Mouse (Mus musculus) liver, embryonic 12.5 days (tissue): ENCODE measurements at regions not wholly inside any gene's neighbourhood (a gene's known extent, or its start where the extent isn't known, plus 50 kb on each side); places are given as distances from the start of the nearest gene placed in this dataset.

Experiments
- ATAC-seq: fragments of 200-750 bp; cut with Nextera tagmentation; 2 replicates; pipeline ENCODE4 v1.8.0; 2017; ENCODE audit warnings: moderate number of reproducible peaks, mild to moderate bottlenecking, moderate library complexity
- H3K27ac ChIP-seq: fragments of 300-500 bp; sonication (generic); 2 replicates; pipeline ENCODE4 v1.5.1; 2016; ENCODE audit warnings: mild to moderate bottlenecking
- H3K27me3 ChIP-seq: fragments of 300-500 bp; sonication (generic); replicated peaks from 2 replicates; pipeline ENCODE4 v1.6.1; 2016; ENCODE audit warnings: mild to moderate bottlenecking, moderate library complexity
- H3K36me3 ChIP-seq: fragments of 300-500 bp; sonication (generic); 2 replicates; pipeline ENCODE4 v1.6.1; 2016; ENCODE audit warnings: mild to moderate bottlenecking, moderate library complexity
- H3K4me1 ChIP-seq: fragments of 300-500 bp; sonication (generic); 2 replicates; pipeline ENCODE4 v1.6.1; 2016
- H3K4me2 ChIP-seq: fragments of 300-500 bp; sonication (generic); 2 replicates; pipeline ENCODE4 v1.6.1; 2016; ENCODE audit warnings: mild to moderate bottlenecking, moderate library complexity
- H3K4me3 ChIP-seq: fragments of 300-500 bp; sonication (generic); 2 replicates; pipeline ENCODE4 v1.5.1; 2016; ENCODE audit warnings: mild to moderate bottlenecking, moderate library complexity
- H3K9ac ChIP-seq: fragments of 300-500 bp; sonication (generic); 2 replicates; pipeline ENCODE4 v1.6.1; 2016; ENCODE audit warnings: mild to moderate bottlenecking, moderate library complexity
- H3K9me3 ChIP-seq: fragments of 300-500 bp; sonication (generic); replicated peaks from 2 replicates; pipeline ENCODE4 v1.6.1; 2016; ENCODE audit warnings: mild to moderate bottlenecking, moderate library complexity
- WGBS: fragments of 180-500 bp; shearing (Covaris S2); methylation state at CpG from one replicate; pipeline ENCODE4 v1.1.7; 2016; ENCODE audit not compliant: insufficient replicate concordance; 5-methylcytosine and 5-hydroxymethylcytosine counted together

DNA sequence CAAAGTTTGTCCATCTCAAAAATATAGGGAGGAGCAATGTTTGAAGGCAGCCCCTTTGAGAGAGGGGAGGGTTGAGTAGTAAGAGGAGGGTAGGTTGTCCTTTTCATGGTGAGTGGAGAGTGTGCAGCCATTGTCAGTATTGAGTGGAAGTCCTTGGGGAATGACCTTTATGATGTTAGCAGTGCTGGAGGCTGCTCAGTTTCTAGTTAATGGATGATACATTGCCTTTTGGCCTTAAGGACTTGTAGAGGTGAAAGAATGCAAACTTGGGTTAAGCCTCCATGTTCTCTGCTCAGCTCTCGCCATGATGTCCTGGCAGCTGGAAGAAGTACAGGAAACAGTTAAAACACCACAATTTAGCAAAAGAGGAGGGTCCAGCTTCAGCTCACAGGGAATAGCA, 250.6 kb downstream of the Dmrt2 start:
- no peak for ATAC-seq
- no peaks in the 10 kb centered on the region for H3K27me3 ChIP-seq
- no peak overlapping the region for H3K9ac ChIP-seq
- H3K4me3 ChIP-seq: no peak overlapping the region
- H3K9me3 ChIP-seq: no peaks in the 10 kb centered on the region
- no peaks in the 10 kb centered on the region for H3K36me3 ChIP-seq
- no peak overlapping the region for H3K27ac ChIP-seq
- no peaks in the 10 kb centered on the region for H3K4me1 ChIP-seq
- H3K4me2 ChIP-seq: no peak overlapping the region
- WGBS: 66% methylated on average over 1 of the region's 1 CpGs

DNA sequence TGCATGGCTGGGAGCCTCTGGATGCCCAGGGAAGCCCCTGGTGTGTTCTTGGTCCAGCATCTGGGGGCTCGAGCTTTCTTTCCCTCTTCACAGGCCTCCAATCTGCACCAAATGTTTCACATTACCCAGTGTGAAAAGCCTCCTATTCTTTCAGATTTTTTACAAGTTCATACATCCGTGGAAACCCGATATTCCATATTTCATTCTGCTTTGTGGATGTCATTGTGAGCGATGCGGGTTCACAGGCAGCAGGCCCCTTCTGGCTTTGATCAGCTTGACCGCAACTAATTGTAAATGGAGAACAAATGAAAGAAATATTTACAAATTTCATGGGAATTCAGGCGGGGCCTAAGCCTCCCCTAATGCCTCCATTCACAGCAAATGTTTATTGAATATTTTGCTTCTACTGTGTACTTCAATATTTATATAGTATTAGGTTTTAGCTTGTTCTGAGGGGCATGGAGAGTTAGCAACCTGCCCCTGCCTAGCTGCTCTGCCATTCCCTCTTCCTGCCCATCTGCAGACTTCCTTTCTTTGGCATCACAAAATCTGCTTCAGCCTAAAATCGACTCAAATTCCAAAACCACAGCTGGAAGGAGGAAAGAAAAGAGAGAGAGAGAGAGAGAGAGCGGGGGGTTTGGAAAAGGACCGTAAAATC, 251.6 kb downstream of the Dmrt2 start:
- no peaks in the 10 kb centered on the region for H3K27me3 ChIP-seq
- no peak overlapping the region for H3K4me2 ChIP-seq
- no peaks in the 10 kb centered on the region for H3K36me3 ChIP-seq
- ATAC-seq: no peak
- H3K9me3 ChIP-seq: no peaks in the 10 kb centered on the region
- no peak overlapping the region for H3K27ac ChIP-seq
- no peaks in the 10 kb centered on the region for H3K4me1 ChIP-seq
- no peak overlapping the region for H3K9ac ChIP-seq
- 59% methylated on average over 10 of the region's 10 CpGs for whole genome bisulfite sequencing
- H3K4me3 ChIP-seq: no peak overlapping the region

- Histone ChIP-seq H3K4me3 (no peak overlapping the region), H3K27ac (no peak overlapping the region), H3K4me2 (no peak overlapping the region), H3K9ac (no peak overlapping the region), H3K9me3 (no peaks in the 10 kb centered on the region), H3K36me3 (no peaks in the 10 kb centered on the region), H3K4me1 (no peaks in the 10 kb centered on the region), H3K27me3 (no peaks in the 10 kb centered on the region)
- ATAC-seq: no peak
- 60% methylated on average over 5 of the region's 5 CpGs for WGBS
Observed at GRCm38 (mm10) chr19:25924385-25924769, 252.2 kb downstream of the Dmrt2 start.

DNA sequence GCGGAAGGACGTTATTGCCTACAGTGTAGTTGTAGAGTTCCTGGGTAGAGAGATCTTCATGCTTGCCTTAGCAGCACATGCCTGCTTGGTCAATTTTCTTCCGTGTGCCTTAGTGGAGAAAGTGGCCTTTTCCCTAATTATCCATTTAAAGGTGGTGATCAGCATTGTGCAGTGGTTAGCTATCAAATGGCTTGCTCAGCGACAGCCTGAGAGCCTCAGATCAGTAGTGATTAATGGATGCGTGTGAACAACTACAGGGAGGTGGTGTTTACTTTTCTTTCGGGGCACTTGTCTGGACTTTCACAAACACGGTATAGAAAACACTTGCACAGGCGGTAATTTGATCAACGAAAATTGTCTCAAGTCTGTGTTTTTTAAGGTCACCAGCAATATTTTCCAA, 255.0 kb downstream of the Dmrt2 start:
- WGBS: 58% methylated on average over 9 of the region's 9 CpGs
- no peak overlapping the region for H3K27ac ChIP-seq

DNA sequence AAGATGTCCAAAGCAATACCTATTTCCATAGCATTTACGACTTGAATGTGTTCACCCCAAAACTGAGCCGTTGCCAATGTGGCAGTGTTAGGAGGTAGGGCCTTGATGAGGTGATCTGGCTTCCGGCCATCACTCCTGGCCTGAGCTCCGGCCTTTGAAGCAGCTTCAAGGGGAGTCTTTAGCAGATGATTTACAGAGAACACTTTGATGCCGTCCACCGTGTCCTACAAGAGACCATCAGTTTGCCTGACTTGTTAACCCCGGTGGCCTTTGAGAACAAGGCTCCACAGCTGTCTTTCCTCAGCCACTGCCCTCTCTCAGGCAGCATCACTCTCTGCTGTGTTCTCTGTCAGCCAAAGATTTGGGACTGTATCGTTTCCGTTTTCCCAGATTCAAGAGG, 265.1 kb downstream of the Dmrt2 start:
- Histone ChIP-seq H3K27ac (no peak overlapping the region), H3K4me1 (no peaks in the 10 kb centered on the region), H3K9ac (no peak overlapping the region), H3K4me3 (no peak overlapping the region), H3K9me3 (no peaks in the 10 kb centered on the region), H3K27me3 (no peaks in the 10 kb centered on the region), H3K36me3 (no peaks in the 10 kb centered on the region), H3K4me2 (no peak overlapping the region)
- 51% methylated on average over 9 of the region's 9 CpGs for WGBS
- peak; percentile 42; the same call in 1 of the 2 replicates for ATAC-seq

More for the DNA sequence above, 255.0 kb downstream of the Dmrt2 start:
- no peak for ATAC-seq
- Histone ChIP-seq H3K27me3 (no peaks in the 10 kb centered on the region), H3K9me3 (no peaks in the 10 kb centered on the region), H3K4me1 (no peaks in the 10 kb centered on the region), H3K4me2 (no peak overlapping the region), H3K9ac (no peak overlapping the region), H3K4me3 (no peak overlapping the region), H3K36me3 (no peaks in the 10 kb centered on the region)

GRCm38 (mm10) chr19:25971210-25971609, 299.0 kb downstream of the Dmrt2 start:
- no peak for ATAC-seq
- no peaks in the 10 kb centered on the region for H3K4me1 ChIP-seq
- no peak overlapping the region for H3K4me2 ChIP-seq
- no peak overlapping the region for H3K27ac ChIP-seq
- no peaks in the 10 kb centered on the region for H3K27me3 ChIP-seq
- 55% methylated on average over 5 of the region's 5 CpGs for WGBS
- no peak overlapping the region for H3K9ac ChIP-seq
- no peaks in the 10 kb centered on the region for H3K36me3 ChIP-seq
- H3K9me3 ChIP-seq: no peaks in the 10 kb centered on the region
- H3K4me3 ChIP-seq: no peak overlapping the region

DNA sequence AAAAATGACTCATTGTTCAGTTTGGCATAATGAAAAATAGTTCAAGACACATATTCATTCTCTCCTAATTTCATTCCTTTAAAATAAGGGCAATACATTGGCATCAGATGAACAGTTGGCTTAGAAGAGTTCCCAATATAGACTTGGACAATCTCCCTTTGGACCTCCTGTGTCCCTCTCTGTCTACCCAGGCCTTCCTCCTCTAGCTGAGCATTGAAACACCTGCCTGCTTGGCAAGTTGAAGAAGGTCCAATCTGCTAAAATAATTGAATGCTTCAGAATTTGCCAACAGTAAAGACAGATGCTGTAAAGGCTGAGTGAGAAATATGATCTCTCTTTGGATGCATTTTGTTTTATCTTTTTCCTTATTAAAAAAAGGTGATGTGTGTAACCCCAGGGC, 303.0 kb downstream of the Dmrt2 start:
- Histone ChIP-seq H3K4me3 (no peak overlapping the region), H3K27ac (no peak overlapping the region), H3K4me2 (no peak overlapping the region), H3K9me3 (no peaks in the 10 kb centered on the region), H3K4me1 (no peaks in the 10 kb centered on the region), H3K36me3 (no peaks in the 10 kb centered on the region), H3K27me3 (no peaks in the 10 kb centered on the region), H3K9ac (no peak overlapping the region)
- ATAC-seq: no peak

GRCm38 (mm10) chr19:25980308-25980707, 308.1 kb downstream of the Dmrt2 start:
- WGBS: 63% methylated on average over 4 of the region's 4 CpGs
- Histone ChIP-seq H3K9me3 (no peaks in the 10 kb centered on the region), H3K36me3 (no peaks in the 10 kb centered on the region), H3K27me3 (no peaks in the 10 kb centered on the region), H3K4me1 (no peaks in the 10 kb centered on the region), H3K27ac (no peak overlapping the region), H3K4me2 (no peak overlapping the region), H3K4me3 (no peak overlapping the region), H3K9ac (no peak overlapping the region)
- no peak for ATAC-seq

GRCm38 (mm10) chr19:26014620-26015180, 342.5 kb downstream of the Dmrt2 start:
- H3K9me3 ChIP-seq: no peaks in the 10 kb centered on the region
- H3K9ac ChIP-seq: no peak overlapping the region
- H3K27ac ChIP-seq: no peak overlapping the region
- H3K27me3 ChIP-seq: no peaks in the 10 kb centered on the region
- no peak overlapping the region for H3K4me3 ChIP-seq
- ATAC-seq: no peak
- no peak overlapping the region for H3K4me2 ChIP-seq
- WGBS: 56% methylated on average over 8 of the region's 8 CpGs
- H3K36me3 ChIP-seq: no peaks in the 10 kb centered on the region
- H3K4me1 ChIP-seq: no peaks in the 10 kb centered on the region

- 70% methylated on average over 7 of the region's 7 CpGs for WGBS
- no peak overlapping the region for H3K4me3 ChIP-seq
- H3K27me3 ChIP-seq: no peaks in the 10 kb centered on the region
- no peak overlapping the region for H3K9ac ChIP-seq
- H3K9me3 ChIP-seq: no peaks in the 10 kb centered on the region
- no peak overlapping the region for H3K4me2 ChIP-seq
- H3K27ac ChIP-seq: no peak overlapping the region
- ATAC-seq: no peak
- no peaks in the 10 kb centered on the region for H3K4me1 ChIP-seq
- no peaks in the 10 kb centered on the region for H3K36me3 ChIP-seq
Observed at GRCm38 (mm10) chr19:26021141-26021540, 348.9 kb downstream of the Dmrt2 start.

GRCm38 (mm10) chr19:26026103-26026502, 353.9 kb downstream of the Dmrt2 start:
- H3K27me3 ChIP-seq: no peaks in the 10 kb centered on the region
- ATAC-seq: no peak
- no peak overlapping the region for H3K4me2 ChIP-seq
- 57% methylated on average over 3 of the region's 3 CpGs for WGBS
- H3K4me1 ChIP-seq: no peaks in the 10 kb centered on the region
- H3K4me3 ChIP-seq: no peak overlapping the region
- no peaks in the 10 kb centered on the region for H3K9me3 ChIP-seq
- no peaks in the 10 kb centered on the region for H3K36me3 ChIP-seq
- H3K27ac ChIP-seq: no peak overlapping the region
- no peak overlapping the region for H3K9ac ChIP-seq

DNA sequence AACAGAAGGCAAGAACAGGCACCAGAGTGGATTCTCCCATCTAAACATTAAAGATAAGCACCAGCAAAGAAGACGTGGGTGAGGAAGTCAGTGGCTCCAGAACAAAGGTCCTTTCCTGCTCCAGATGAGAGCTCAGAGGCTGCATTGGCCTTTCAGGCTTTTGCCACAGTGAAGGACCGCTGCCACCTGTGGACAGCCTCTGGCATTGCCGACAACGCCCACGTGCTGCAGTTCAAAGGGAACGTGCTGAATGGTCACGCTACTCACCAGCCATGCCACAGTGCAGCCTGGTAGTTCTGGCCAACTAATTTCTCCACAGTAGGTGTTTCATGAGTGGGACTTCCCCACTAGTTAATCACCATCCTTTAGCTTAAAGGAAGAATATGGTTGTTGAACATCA, 365.1 kb downstream of the Dmrt2 start:
- ATAC-seq: no peak
- Histone ChIP-seq H3K36me3 (no peaks in the 10 kb centered on the region), H3K4me2 (no peak overlapping the region), H3K4me3 (no peak overlapping the region), H3K27ac (no peak overlapping the region), H3K9ac (no peak overlapping the region), H3K9me3 (no peaks in the 10 kb centered on the region), H3K4me1 (no peaks in the 10 kb centered on the region), H3K27me3 (no peaks in the 10 kb centered on the region)
- WGBS: 8% methylated on average over 7 of the region's 7 CpGs
